Mouse (Mus musculus) olfactory bulb, adult 2 months (tissue): ENCODE results near the gene Kazn.

ENCODE experiments used
- CTCF ChIP-seq: fragments of 200-500 bp; IDR thresholded peaks from 2 replicates; pipeline ENCODE4 v1.5.1; 2012; ENCODE audit warnings: low read depth, mild to moderate bottlenecking, low read length, moderate library complexity; ENCODE audit not compliant: insufficient read depth
- POLR2A ChIP-seq: fragments of 200-500 bp; IDR thresholded peaks from 2 replicates; pipeline ENCODE4 v1.6.1; 2012; ENCODE audit warnings: mild to moderate bottlenecking, low read depth, low read length, moderate library complexity; ENCODE audit not compliant: insufficient read depth

- TF ChIP-seq CTCF (no peak), POLR2A (no peak)
These were observed 167.8 kb downstream of the Kazn start for GRCm38 (mm10) chr4:142071243-142071991.
